Mouse (Mus musculus) lung, adult 2 months (tissue): ENCODE data around the gene Ssh2.

ENCODE experiments used
- CTCF ChIP-seq: fragments of 200-500 bp; IDR thresholded peaks from 2 replicates; pipeline ENCODE4 v1.5.1; 2011; ENCODE audit warnings: mild to moderate bottlenecking, low read length, control low read depth; ENCODE audit not compliant: insufficient read depth
- POLR2A ChIP-seq: fragments of 200-500 bp; IDR thresholded peaks from 2 replicates; pipeline ENCODE4 v1.6.1; 2011; ENCODE audit warnings: low read depth, mild to moderate bottlenecking, control low read depth, low read length, borderline replicate concordance; ENCODE audit errors: extremely low read depth

DNA sequence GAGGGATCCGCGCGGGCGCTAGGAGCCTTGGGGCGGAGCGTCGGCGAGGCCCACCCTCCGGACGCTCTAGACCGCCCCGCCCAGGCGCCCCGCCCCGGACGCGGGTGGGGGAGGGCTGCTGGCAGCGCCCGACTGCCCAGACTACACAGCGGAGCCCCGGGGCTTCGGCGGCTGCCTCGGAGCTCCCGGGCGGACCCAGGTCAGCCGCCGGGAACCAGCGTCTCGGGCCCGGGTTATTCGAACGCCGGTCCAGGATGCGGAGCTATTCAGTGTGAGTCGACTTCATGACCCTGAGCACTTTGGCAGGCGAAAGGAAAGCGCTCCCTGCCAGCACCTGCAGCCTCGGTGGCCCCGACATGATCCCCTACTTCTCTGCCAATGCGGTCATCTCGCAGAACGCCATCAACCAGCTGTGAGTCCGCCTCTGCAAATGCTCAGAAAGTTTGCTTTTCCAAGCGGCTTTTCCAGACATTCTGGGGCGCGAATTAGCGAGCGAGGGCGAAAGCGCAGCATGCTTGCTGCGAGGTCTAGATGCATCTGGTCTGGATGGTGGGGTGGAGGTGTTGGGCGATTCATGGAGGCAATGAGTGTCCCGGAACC, 132.2 kb downstream of the Ssh2 start:
- TF ChIP-seq CTCF, result no peak
- peak; percentile 87 for TF ChIP-seq POLR2A
